Mouse (Mus musculus): Measurements from ENCODE around the gene Lrrc75b. TPM values are rescaled to one million over a fixed set of nuclear protein-coding genes. Genes with fewer than 3 reads are reported as not detected.

Gene Lrrc75b
- polyA plus RNA-seq, 1 experiment from 2014 or later = 1.0 TPM

GRCm38 (mm10) chr10:75554090-75554489, 6.0 kb downstream of the Lrrc75b start:
- Histone ChIP-seq H3K4me2 (no peak overlapping the region), H3K4me1 (ENCODE audit: control insufficient read depth, insufficient read depth, low read length) (peaks cover 11% of the 10 kb centered on the region), H3K4me3 (ENCODE audit: low read depth, low read length) (no peak overlapping the region), H3K9me3 (replicated peaks; ENCODE audit: control insufficient read depth, low read length) (no peaks in the 10 kb centered on the region), H3K9ac (ENCODE audit: low read depth, low read length) (no peak overlapping the region), H3K27ac (ENCODE audit: low read depth, low read length) (no peak overlapping the region), H3K27me3 (ENCODE audit: control insufficient read depth, insufficient read depth, low read length) (peaks cover 11% of the 10 kb centered on the region; the same call in 1 of the 2 replicates), H3K36me3 (ENCODE audit: control insufficient read depth, insufficient read depth, low read length) (no peaks in the 10 kb centered on the region)
- 87% methylated on average over 8 of the region's 8 CpGs for WGBS (ENCODE audit: insufficient replicate concordance)
- no peak for ATAC-seq (replicated peaks; ENCODE audit: insufficient number of reproducible peaks, low FRiP score, low TSS enrichment)

GRCm38 (mm10) chr10:75552701-75553450, 7.3 kb downstream of the Lrrc75b start:
- H3K4me1 ChIP-seq (ENCODE audit: control insufficient read depth, insufficient read depth, low read length) = peaks cover 5% of the 10 kb centered on the region; the same call in 1 of the 2 replicates
- no peaks in the 10 kb centered on the region for H3K9me3 ChIP-seq (replicated peaks; ENCODE audit: control insufficient read depth, low read length)
- no peak overlapping the region for H3K27ac ChIP-seq (ENCODE audit: low read depth, low read length)
- no peak overlapping the region for H3K9ac ChIP-seq (ENCODE audit: low read depth, low read length)
- H3K4me3 ChIP-seq (ENCODE audit: low read depth, low read length) = no peak overlapping the region
- no peak overlapping the region for H3K4me2 ChIP-seq
- 0 out of 2 replicates have a peak, but pooled peaks cover 4% of the 10 kb centered on the region for H3K27me3 ChIP-seq (ENCODE audit: control insufficient read depth, insufficient read depth, low read length)
- no peak for ATAC-seq (replicated peaks; ENCODE audit: insufficient number of reproducible peaks, low FRiP score, low TSS enrichment)
- WGBS (ENCODE audit: insufficient replicate concordance) = 65% methylated on average over 13 of the region's 13 CpGs
- no peaks in the 10 kb centered on the region for H3K36me3 ChIP-seq (ENCODE audit: control insufficient read depth, insufficient read depth, low read length)

GRCm38 (mm10) chr10:75552106-75552505, 8.0 kb downstream of the Lrrc75b start:
- Histone ChIP-seq H3K27ac (ENCODE audit: low read depth, low read length) (no peak overlapping the region), H3K4me2 (no peak overlapping the region), H3K36me3 (ENCODE audit: control insufficient read depth, insufficient read depth, low read length) (no peaks in the 10 kb centered on the region), H3K9ac (ENCODE audit: low read depth, low read length) (no peak overlapping the region), H3K4me1 (ENCODE audit: control insufficient read depth, insufficient read depth, low read length) (peaks cover 5% of the 10 kb centered on the region; the same call in 1 of the 2 replicates), H3K4me3 (ENCODE audit: low read depth, low read length) (no peak overlapping the region), H3K9me3 (replicated peaks; ENCODE audit: control insufficient read depth, low read length) (no peaks in the 10 kb centered on the region), H3K27me3 (ENCODE audit: control insufficient read depth, insufficient read depth, low read length) (no peaks in the 10 kb centered on the region)
- ATAC-seq (replicated peaks; ENCODE audit: insufficient number of reproducible peaks, low FRiP score, low TSS enrichment) = no peak
- WGBS (ENCODE audit: insufficient replicate concordance) = 43% methylated on average over 2 of the region's 2 CpGs

- no peaks in the 10 kb centered on the region for H3K36me3 ChIP-seq (ENCODE audit: control insufficient read depth, insufficient read depth, low read length)
- H3K27me3 ChIP-seq (ENCODE audit: control insufficient read depth, insufficient read depth, low read length) = no peaks in the 10 kb centered on the region
- peaks cover 5% of the 10 kb centered on the region; the same call in 1 of the 2 replicates for H3K4me1 ChIP-seq (ENCODE audit: control insufficient read depth, insufficient read depth, low read length)
- H3K4me3 ChIP-seq (ENCODE audit: low read depth, low read length) = no peak overlapping the region
- no peak overlapping the region for H3K27ac ChIP-seq (ENCODE audit: low read depth, low read length)
- 42% methylated on average over 12 of the region's 12 CpGs for WGBS (ENCODE audit: insufficient replicate concordance)
- H3K9ac ChIP-seq (ENCODE audit: low read depth, low read length) = no peak overlapping the region
- H3K9me3 ChIP-seq (replicated peaks; ENCODE audit: control insufficient read depth, low read length) = no peaks in the 10 kb centered on the region
- ATAC-seq (replicated peaks; ENCODE audit: insufficient number of reproducible peaks, low FRiP score, low TSS enrichment) = no peak
- no peak overlapping the region for H3K4me2 ChIP-seq
These were observed 9.0 kb downstream of the Lrrc75b start for GRCm38 (mm10) chr10:75551175-75551574.

- no peak for ATAC-seq (replicated peaks; ENCODE audit: insufficient number of reproducible peaks, low FRiP score, low TSS enrichment)
- WGBS (ENCODE audit: insufficient replicate concordance) = 70% methylated on average over 7 of the region's 7 CpGs
- Histone ChIP-seq H3K27me3 (ENCODE audit: control insufficient read depth, insufficient read depth, low read length) (no peaks in the 10 kb centered on the region), H3K9ac (ENCODE audit: low read depth, low read length) (no peak overlapping the region), H3K27ac (ENCODE audit: low read depth, low read length) (no peak overlapping the region), H3K9me3 (replicated peaks; ENCODE audit: control insufficient read depth, low read length) (no peaks in the 10 kb centered on the region; the same call in 1 of the 2 replicates), H3K4me3 (ENCODE audit: low read depth, low read length) (no peak overlapping the region), H3K4me1 (ENCODE audit: control insufficient read depth, insufficient read depth, low read length) (no peaks in the 10 kb centered on the region), H3K4me2 (no peak overlapping the region), H3K36me3 (ENCODE audit: control insufficient read depth, insufficient read depth, low read length) (no peaks in the 10 kb centered on the region)
These were observed 10.2 kb downstream of the Lrrc75b start for GRCm38 (mm10) chr10:75549886-75550285.

- no peaks in the 10 kb centered on the region for H3K4me1 ChIP-seq (ENCODE audit: control insufficient read depth, insufficient read depth, low read length)
- no peak overlapping the region for H3K27ac ChIP-seq (ENCODE audit: low read depth, low read length)
- 69% methylated on average over 14 of the region's 14 CpGs for WGBS (ENCODE audit: insufficient replicate concordance)
- H3K36me3 ChIP-seq (ENCODE audit: control insufficient read depth, insufficient read depth, low read length) = no peaks in the 10 kb centered on the region
- no peak overlapping the region for H3K9ac ChIP-seq (ENCODE audit: low read depth, low read length)
- H3K27me3 ChIP-seq (ENCODE audit: control insufficient read depth, insufficient read depth, low read length) = no peaks in the 10 kb centered on the region
- H3K4me3 ChIP-seq (ENCODE audit: low read depth, low read length) = no peak overlapping the region
- ATAC-seq (replicated peaks; ENCODE audit: insufficient number of reproducible peaks, low FRiP score, low TSS enrichment) = no peak
- H3K4me2 ChIP-seq = no peak overlapping the region
- H3K9me3 ChIP-seq (replicated peaks; ENCODE audit: control insufficient read depth, low read length) = no peaks in the 10 kb centered on the region; the same call in 1 of the 2 replicates
These were observed 11.6 kb downstream of the Lrrc75b start for GRCm38 (mm10) chr10:75548486-75548885.

- Histone ChIP-seq H3K36me3 (ENCODE audit: control insufficient read depth, insufficient read depth, low read length) (no peaks in the 10 kb centered on the region), H3K27ac (ENCODE audit: low read depth, low read length) (no peak overlapping the region), H3K4me3 (ENCODE audit: low read depth, low read length) (no peak overlapping the region), H3K9me3 (replicated peaks; ENCODE audit: control insufficient read depth, low read length) (no peaks in the 10 kb centered on the region; the same call in 1 of the 2 replicates), H3K27me3 (ENCODE audit: control insufficient read depth, insufficient read depth, low read length) (no peaks in the 10 kb centered on the region), H3K9ac (ENCODE audit: low read depth, low read length) (no peak overlapping the region), H3K4me2 (no peak overlapping the region), H3K4me1 (ENCODE audit: control insufficient read depth, insufficient read depth, low read length) (no peaks in the 10 kb centered on the region)
- no peak for ATAC-seq (replicated peaks; ENCODE audit: insufficient number of reproducible peaks, low FRiP score, low TSS enrichment)
- WGBS (ENCODE audit: insufficient replicate concordance) = 49% methylated on average over 7 of the region's 7 CpGs
These were observed 12.2 kb downstream of the Lrrc75b start for GRCm38 (mm10) chr10:75547901-75548300.

GRCm38 (mm10) chr10:75536123-75536522, 24.0 kb downstream of the Lrrc75b start:
- H3K4me1 ChIP-seq (ENCODE audit: control insufficient read depth, insufficient read depth, low read length) = 0 out of 2 replicates have a peak, but pooled peaks cover 2% of the 10 kb centered on the region
- ATAC-seq (replicated peaks; ENCODE audit: insufficient number of reproducible peaks, low FRiP score, low TSS enrichment) = no peak
- no peak overlapping the region for H3K9ac ChIP-seq (ENCODE audit: low read depth, low read length)
- H3K4me3 ChIP-seq (ENCODE audit: low read depth, low read length) = no peak overlapping the region
- 88% methylated on average over 5 of the region's 5 CpGs for WGBS (ENCODE audit: insufficient replicate concordance)
- H3K27me3 ChIP-seq (ENCODE audit: control insufficient read depth, insufficient read depth, low read length) = no peaks in the 10 kb centered on the region
- H3K36me3 ChIP-seq (ENCODE audit: control insufficient read depth, insufficient read depth, low read length) = peaks cover 16% of the 10 kb centered on the region
- no peak overlapping the region for H3K4me2 ChIP-seq
- no peaks in the 10 kb centered on the region for H3K9me3 ChIP-seq (replicated peaks; ENCODE audit: control insufficient read depth, low read length)
- H3K27ac ChIP-seq (ENCODE audit: low read depth, low read length) = no peak overlapping the region

- WGBS (ENCODE audit: insufficient replicate concordance) = 82% methylated on average over 2 of the region's 2 CpGs
- Histone ChIP-seq H3K9ac (ENCODE audit: low read depth, low read length) (no peak overlapping the region), H3K36me3 (ENCODE audit: control insufficient read depth, insufficient read depth, low read length) (peaks cover 16% of the 10 kb centered on the region), H3K27ac (ENCODE audit: low read depth, low read length) (no peak overlapping the region), H3K4me1 (ENCODE audit: control insufficient read depth, insufficient read depth, low read length) (0 out of 2 replicates have a peak, but pooled peaks cover 2% of the 10 kb centered on the region), H3K4me3 (ENCODE audit: low read depth, low read length) (no peak overlapping the region), H3K4me2 (no peak overlapping the region), H3K9me3 (replicated peaks; ENCODE audit: control insufficient read depth, low read length) (no peaks in the 10 kb centered on the region), H3K27me3 (ENCODE audit: control insufficient read depth, insufficient read depth, low read length) (no peaks in the 10 kb centered on the region)
- ATAC-seq (replicated peaks; ENCODE audit: insufficient number of reproducible peaks, low FRiP score, low TSS enrichment) = no peak
These were observed 24.7 kb downstream of the Lrrc75b start for GRCm38 (mm10) chr10:75535423-75535822.

All from heart, embryonic 11.5 days (tissue).